Mouse (Mus musculus) ES-E14 (cell line): ENCODE measurements at regions not wholly inside any gene's neighbourhood (a gene's known extent, or its start where the extent isn't known, plus 50 kb on each side); places are given as distances from the start of the nearest gene placed in this dataset.

Source experiments
- HCFC1 ChIP-seq: IDR thresholded peaks from 2 replicates; pipeline ENCODE4 v1.6.1; 2012; ENCODE audit warnings: low read length, inconsistent platforms, borderline replicate concordance; ENCODE audit not compliant: insufficient read depth
- ZC3H11A ChIP-seq: IDR thresholded peaks from 2 replicates; pipeline ENCODE4 v1.6.1; 2012; ENCODE audit warnings: low read depth, mild to moderate bottlenecking, inconsistent platforms, low read length, borderline replicate concordance
- ZNF384 ChIP-seq: IDR thresholded peaks from 2 replicates; pipeline ENCODE4 v1.6.1; 2012; ENCODE audit warnings: low read depth, low read length, inconsistent platforms

DNA sequence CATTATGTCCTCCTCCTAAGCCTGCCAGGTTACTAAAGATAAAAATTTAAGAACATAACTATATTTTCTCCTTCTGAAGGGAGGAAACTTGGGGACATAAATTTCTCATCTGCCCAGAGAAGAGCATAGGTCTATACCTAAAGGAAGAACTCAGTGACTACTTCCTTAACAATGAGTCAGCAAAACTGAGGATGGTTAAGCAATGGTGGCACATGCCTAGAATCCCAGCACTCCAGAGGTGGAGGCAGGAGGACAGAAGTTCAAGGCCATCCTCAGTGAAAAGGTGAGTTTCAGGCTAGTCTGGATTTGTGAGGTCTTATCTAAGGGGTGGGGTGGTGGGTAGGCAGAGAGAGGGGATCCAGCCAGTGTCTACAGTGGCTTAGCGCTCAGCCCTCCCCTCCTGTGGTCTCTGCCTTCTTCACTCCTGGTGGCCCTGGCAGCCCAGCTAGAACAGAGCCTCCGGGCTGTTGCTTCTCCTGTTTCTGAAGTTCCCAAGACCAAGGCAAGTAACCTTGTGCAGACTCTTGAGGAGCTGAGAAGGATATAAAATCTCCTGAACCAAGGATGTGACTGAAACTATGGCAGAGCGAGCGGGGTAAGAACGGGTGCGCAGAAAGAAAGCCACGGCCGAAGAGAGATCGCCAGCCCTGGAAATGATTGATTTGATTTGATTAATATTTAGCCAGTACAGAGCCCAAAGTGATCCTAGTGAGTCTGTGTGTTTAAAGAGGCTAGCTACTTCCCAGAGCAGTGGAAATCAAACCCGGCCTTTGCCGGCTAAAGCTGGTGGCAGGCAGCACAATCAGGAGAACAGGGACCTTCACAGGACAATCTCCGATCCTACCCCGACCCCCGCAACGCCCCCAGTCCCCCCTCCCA lies 164.6 kb upstream of the Sox2 start:
- no peak for TF ChIP-seq ZC3H11A
- TF ChIP-seq HCFC1 = no peak
- TF ChIP-seq ZNF384 = no peak
